Mouse (Mus musculus): Measurements from ENCODE around the gene Clip2. TPM values are rescaled to one million over a fixed set of nuclear protein-coding genes. Genes with fewer than 3 reads are reported as not detected.

The Clip2 gene
- polyA plus RNA-seq, 1 experiment from 2014 or later: 7.4 TPM

DNA sequence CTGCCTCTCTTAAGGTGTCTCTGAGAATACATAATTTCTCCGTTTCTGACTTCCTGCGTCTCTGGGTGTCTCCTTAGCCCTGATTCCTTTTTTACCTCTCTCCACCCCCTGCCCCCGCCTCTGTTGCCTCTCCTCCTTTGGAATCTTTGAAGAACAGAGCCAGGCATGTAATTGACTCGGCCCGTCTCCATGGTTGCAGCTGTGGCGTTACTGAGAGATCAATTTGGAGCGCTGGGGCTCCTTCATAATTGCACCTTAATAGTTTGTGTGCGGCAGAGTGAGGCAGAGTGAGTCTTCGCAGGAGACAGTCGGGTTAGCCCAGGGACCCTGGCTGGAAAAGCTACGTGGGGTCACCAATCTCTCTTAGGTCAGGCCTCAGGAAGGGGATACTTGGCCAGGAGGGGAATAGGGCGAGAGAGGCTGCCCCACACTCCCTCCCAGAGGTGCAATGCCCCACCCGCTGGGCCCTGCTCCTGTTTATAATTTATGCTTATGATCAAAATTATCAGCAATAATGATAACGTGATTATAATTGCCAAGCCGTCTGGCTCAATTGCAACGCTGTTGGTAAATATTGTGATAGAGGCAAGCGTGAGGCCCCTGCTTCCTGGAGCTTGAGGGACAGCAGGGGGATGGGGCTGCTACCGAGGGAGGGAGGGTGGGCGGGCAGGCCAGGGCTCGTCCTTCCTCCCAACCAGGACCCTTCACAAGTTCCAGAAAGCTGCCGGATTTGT is 85.8 kb downstream of the Clip2 start:
- H3K9ac ChIP-seq: no peak overlapping the region
- peak overlapping the region; percentile 26 for H3K4me2 ChIP-seq (replicated peaks)
- H3K9me3 ChIP-seq: no peaks in the 10 kb centered on the region
- peaks cover 18% of the 10 kb centered on the region for H3K4me1 ChIP-seq
- no peak overlapping the region for H3K4me3 ChIP-seq
- WGBS: 13% methylated on average over 21 of the region's 21 CpGs
- no peaks in the 10 kb centered on the region for H3K27me3 ChIP-seq
- ATAC-seq (ENCODE audit: insufficient number of reproducible peaks, insufficient read depth, low FRiP score, low TSS enrichment): 0 out of 2 replicates have a peak, but pooled peaks have one; percentile 29
- H3K27ac ChIP-seq: peak overlapping the region; percentile 47
- H3K36me3 ChIP-seq: no peaks in the 10 kb centered on the region

DNA sequence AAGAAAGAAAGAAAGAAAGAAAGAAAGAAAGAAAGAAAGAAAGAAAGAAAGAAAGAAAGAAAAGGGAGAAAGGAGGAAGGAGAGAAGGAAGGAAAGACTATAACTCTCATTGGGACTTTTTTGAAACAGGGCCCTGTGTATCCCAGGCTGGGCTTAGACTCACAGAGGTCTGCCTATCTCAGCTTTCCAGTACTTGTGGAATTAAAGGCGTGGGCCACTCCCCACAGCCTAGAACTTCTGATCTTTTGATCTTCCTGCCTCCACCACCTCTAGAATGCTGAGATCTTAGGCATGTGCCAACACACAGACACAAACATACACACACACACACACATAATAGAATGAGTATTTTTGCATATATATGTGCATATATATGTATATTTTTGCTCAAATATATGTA is 87.0 kb downstream of the Clip2 start:
- H3K36me3 ChIP-seq: no peaks in the 10 kb centered on the region
- 94% methylated on average over 1 of the region's 1 CpGs for WGBS

DNA sequence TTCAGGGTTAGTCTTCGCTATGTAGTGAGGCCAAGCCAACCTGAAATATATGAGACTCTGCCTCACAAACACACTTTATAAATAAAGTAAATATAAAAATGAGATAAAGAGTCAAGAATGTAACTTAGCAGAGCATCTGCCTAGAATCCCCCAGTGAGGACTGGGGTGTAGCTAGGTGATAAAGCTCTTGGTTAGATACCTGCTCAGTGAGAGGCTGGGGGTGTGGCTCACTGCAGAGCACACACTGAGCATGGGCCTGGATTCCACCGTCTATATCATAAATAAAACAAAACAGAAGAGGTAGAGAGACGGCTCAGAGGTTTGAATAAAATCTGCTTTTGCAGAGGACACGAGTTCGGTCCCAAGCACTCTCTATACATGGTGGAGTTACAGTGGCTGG is 88.0 kb downstream of the Clip2 start:
- Histone ChIP-seq H3K9ac (no peak overlapping the region), H3K36me3 (no peaks in the 10 kb centered on the region), H3K4me1 (peaks cover 18% of the 10 kb centered on the region), H3K27me3 (no peaks in the 10 kb centered on the region), H3K4me2 (replicated peaks) (no peak overlapping the region), H3K4me3 (no peak overlapping the region), H3K9me3 (no peaks in the 10 kb centered on the region), H3K27ac (no peak overlapping the region)
- ATAC-seq (ENCODE audit: insufficient number of reproducible peaks, insufficient read depth, low FRiP score, low TSS enrichment): no peak
- 87% methylated on average over 5 of the region's 5 CpGs for WGBS

More for the DNA sequence above, 87.0 kb downstream of the Clip2 start:
- H3K4me1 ChIP-seq: peaks cover 18% of the 10 kb centered on the region
- no peak overlapping the region for H3K9ac ChIP-seq
- no peaks in the 10 kb centered on the region for H3K9me3 ChIP-seq
- no peak overlapping the region for H3K4me3 ChIP-seq
- no peak overlapping the region for H3K4me2 ChIP-seq (replicated peaks)
- no peak for ATAC-seq (ENCODE audit: insufficient number of reproducible peaks, insufficient read depth, low FRiP score, low TSS enrichment)
- no peaks in the 10 kb centered on the region for H3K27me3 ChIP-seq
- no peak overlapping the region for H3K27ac ChIP-seq

DNA sequence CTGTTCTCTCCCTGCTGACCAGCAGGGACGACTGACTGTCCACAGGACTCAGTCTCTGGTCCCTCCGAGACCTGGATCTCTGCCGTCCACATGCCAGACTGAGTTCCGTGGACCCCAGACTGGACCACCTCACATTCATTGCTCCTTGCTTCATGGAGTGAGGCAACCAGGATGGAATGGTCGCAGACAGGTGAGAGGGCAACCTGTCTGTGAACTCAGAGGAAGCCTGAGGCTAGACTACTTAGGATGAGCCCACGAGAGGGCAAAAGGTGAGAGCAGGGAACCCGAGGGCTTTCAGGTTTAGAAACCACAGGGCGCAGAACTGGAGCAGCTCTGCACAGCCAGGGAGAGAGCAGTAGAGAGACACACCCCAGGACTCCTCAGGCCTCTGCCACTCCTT is 89.5 kb downstream of the Clip2 start:
- H3K36me3 ChIP-seq: no peaks in the 10 kb centered on the region
- no peak overlapping the region for H3K9ac ChIP-seq
- 74% methylated on average over 8 of the region's 8 CpGs for WGBS
- no peak for ATAC-seq (ENCODE audit: insufficient number of reproducible peaks, insufficient read depth, low FRiP score, low TSS enrichment)
- no peak overlapping the region for H3K4me2 ChIP-seq (replicated peaks)
- H3K27me3 ChIP-seq: no peaks in the 10 kb centered on the region
- no peaks in the 10 kb centered on the region for H3K9me3 ChIP-seq
- no peak overlapping the region for H3K27ac ChIP-seq
- peaks cover 15% of the 10 kb centered on the region for H3K4me1 ChIP-seq
- no peak overlapping the region for H3K4me3 ChIP-seq

DNA sequence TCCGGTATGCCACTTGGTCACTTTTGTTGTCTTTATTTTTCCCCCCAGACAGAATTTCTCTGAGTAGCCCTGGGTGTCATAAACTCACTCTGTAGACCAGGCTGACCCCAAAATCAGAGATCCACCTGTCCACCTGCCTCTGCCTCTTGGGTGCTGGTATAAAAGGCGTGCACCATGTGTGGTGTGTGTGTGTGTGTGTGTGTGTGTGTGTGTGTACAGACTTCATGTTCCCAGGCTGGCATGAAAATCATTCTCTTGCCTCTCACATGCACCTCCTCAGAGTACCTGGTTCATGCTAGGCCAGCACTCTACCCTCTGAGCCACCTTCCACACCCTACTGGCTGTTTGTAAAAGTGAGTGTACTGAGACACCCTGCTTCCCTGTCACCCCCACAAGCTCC is 89.9 kb downstream of the Clip2 start:
- no peak overlapping the region for H3K4me3 ChIP-seq
- peaks cover 13% of the 10 kb centered on the region for H3K4me1 ChIP-seq
- H3K9me3 ChIP-seq: no peaks in the 10 kb centered on the region
- H3K4me2 ChIP-seq (replicated peaks): no peak overlapping the region
- 91% methylated on average over 2 of the region's 2 CpGs for WGBS
- H3K9ac ChIP-seq: no peak overlapping the region
- H3K27me3 ChIP-seq: no peaks in the 10 kb centered on the region
- H3K27ac ChIP-seq: no peak overlapping the region
- H3K36me3 ChIP-seq: no peaks in the 10 kb centered on the region
- ATAC-seq (ENCODE audit: insufficient number of reproducible peaks, insufficient read depth, low FRiP score, low TSS enrichment): no peak

DNA sequence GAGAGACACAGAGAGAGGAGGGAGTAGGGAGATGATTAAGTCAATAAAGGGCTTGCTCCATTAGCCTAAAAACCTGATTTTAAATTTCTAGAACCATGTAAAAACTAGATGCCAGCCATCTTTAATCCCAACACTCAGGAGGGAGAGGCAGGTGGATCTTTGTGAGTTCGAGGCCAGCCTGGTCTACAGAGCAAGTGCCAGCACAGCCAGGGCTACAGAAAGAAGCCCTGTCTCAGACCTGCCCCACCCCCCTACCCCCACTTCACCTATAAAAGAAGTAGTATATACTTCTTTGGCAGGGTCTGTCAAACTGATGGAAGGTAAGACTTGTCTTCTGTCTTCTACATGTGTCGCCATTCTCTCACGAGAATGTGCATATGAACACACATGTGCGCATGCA is 91.7 kb downstream of the Clip2 start:
- Histone ChIP-seq H3K27ac (no peak overlapping the region), H3K4me1 (no peaks in the 10 kb centered on the region), H3K36me3 (no peaks in the 10 kb centered on the region), H3K9ac (no peak overlapping the region), H3K4me2 (replicated peaks) (no peak overlapping the region), H3K4me3 (no peak overlapping the region), H3K27me3 (no peaks in the 10 kb centered on the region), H3K9me3 (no peaks in the 10 kb centered on the region)
- WGBS: 91% methylated on average over 4 of the region's 4 CpGs
- no peak for ATAC-seq (ENCODE audit: insufficient number of reproducible peaks, insufficient read depth, low FRiP score, low TSS enrichment)

DNA sequence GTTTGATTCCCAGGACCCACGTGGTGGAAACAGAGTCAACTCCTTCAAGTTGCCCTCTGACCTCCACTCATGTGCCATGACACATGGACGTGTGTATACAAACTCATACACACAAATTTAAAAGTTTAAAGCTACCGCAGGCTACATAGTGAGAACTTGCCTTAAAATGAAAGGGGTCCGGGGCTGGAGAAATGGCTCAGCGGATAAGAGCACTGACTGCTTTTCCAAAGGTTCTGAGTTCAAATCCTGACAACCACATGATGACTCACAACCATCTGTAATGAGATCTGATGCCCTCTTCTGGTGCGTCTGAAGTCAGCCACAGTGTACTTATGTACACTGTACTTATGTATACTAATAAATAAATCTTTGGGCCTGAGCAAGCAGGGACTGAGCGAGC is 93.1 kb downstream of the Clip2 start:
- ATAC-seq (ENCODE audit: insufficient number of reproducible peaks, insufficient read depth, low FRiP score, low TSS enrichment): no peak
- no peak overlapping the region for H3K27ac ChIP-seq
- no peak overlapping the region for H3K4me3 ChIP-seq
- WGBS: 85% methylated on average over 7 of the region's 7 CpGs
- H3K36me3 ChIP-seq: no peaks in the 10 kb centered on the region
- no peaks in the 10 kb centered on the region for H3K27me3 ChIP-seq
- H3K4me1 ChIP-seq: peaks cover 14% of the 10 kb centered on the region
- H3K4me2 ChIP-seq (replicated peaks): no peak overlapping the region
- no peak overlapping the region for H3K9ac ChIP-seq
- H3K9me3 ChIP-seq: no peaks in the 10 kb centered on the region

DNA sequence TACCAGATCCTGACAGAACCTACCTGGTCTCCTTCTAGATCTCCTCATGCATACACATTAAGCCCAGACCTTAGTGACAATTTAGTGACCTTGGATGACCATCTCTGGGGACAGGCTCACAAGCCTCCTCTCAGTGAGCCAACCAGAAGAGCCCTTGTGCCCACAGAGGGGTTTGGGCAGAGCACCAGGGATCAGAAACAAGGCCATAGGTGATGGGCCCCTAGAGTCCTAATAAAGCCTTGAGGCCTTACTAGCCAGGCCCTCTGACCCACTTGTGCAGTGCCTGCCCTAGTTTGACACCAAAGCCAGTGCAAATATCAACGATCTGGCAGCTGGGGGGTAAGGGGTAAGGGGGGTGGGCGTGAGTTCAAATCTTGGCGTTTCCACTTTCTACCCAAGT is 93.8 kb downstream of the Clip2 start:
- ATAC-seq (ENCODE audit: insufficient number of reproducible peaks, insufficient read depth, low FRiP score, low TSS enrichment): no peak
- Histone ChIP-seq H3K9me3 (no peaks in the 10 kb centered on the region), H3K4me1 (peaks cover 17% of the 10 kb centered on the region), H3K9ac (no peak overlapping the region), H3K36me3 (peaks cover under 1% of the 10 kb centered on the region; the same call in 1 of the 2 replicates), H3K27ac (no peak overlapping the region), H3K4me3 (no peak overlapping the region), H3K27me3 (no peaks in the 10 kb centered on the region), H3K4me2 (replicated peaks) (no peak overlapping the region)
- 89% methylated on average over 3 of the region's 3 CpGs for WGBS

DNA sequence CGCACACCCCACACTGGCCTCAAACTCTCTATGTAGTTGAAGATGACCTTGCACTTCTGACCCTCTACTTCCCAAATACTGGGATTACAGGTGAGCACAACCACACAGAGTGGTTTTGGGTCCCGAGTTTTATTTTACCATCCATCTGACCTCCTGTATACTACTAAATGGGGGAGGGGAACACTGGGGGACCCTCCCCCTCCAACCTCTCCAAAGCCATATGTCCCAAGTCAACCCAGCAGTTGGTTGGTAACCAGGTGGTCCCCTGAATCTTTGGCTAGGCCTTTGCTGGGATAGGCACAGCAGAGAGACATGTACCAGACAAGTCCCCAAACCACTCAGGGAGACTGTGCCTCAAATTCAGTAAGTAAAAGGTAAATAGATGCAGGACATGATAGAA is 94.9 kb downstream of the Clip2 start:
- Histone ChIP-seq H3K9me3 (no peaks in the 10 kb centered on the region), H3K27me3 (no peaks in the 10 kb centered on the region), H3K4me2 (replicated peaks) (no peak overlapping the region), H3K4me3 (peak overlapping the region; percentile 89; the same call in 1 of the 2 replicates), H3K4me1 (peaks cover 17% of the 10 kb centered on the region), H3K27ac (no peak overlapping the region), H3K9ac (no peak overlapping the region), H3K36me3 (peaks cover 9% of the 10 kb centered on the region)
- WGBS: 100% methylated on average over 2 of the region's 2 CpGs
- ATAC-seq (ENCODE audit: insufficient number of reproducible peaks, insufficient read depth, low FRiP score, low TSS enrichment): no peak

DNA sequence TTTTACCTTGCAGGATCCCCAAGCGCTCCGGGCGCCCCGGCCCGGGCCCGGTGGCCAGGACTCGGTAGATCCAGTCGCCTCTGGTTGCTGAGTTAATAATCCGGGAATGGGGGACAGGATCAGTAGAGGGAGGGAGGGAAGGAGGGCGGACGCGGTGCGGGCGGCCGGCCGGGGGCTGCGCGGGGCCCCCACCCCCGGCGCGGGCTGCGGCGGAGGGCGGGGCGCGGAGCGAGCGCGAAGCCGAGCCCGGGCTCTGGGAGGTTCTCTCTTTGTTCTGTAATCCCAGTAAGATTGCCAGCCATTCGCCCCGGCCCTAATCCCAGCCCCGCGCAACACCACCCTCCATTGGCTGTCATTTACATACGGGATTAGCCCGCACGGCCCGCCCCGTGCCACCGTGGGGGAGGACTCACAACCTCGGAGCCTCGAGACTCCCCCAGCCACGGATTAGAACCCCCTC is 95.7 kb downstream of the Clip2 start, which contains the start of gene Gtf2ird1:
Gene Gtf2ird1, minus strand, starts transcription at position 214 of the 460 bp plus-strand sequence.
- 1% methylated on average over 39 of the region's 44 CpGs for WGBS
- Histone ChIP-seq H3K4me1 (peaks cover 17% of the 10 kb centered on the region), H3K27ac (peak within 1 kb of the TSS; percentile 93), H3K4me3 (peak within 1 kb of the TSS; percentile 89), H3K4me2 (replicated peaks) (peak within 1 kb of the TSS; percentile 93), H3K9me3 (0 out of 2 replicates have a peak, but pooled peaks cover 3% of the 10 kb centered on the region), H3K9ac (peak within 1 kb of the TSS; percentile 85), H3K36me3 (peaks cover 18% of the 10 kb centered on the region), H3K27me3 (no peaks in the 10 kb centered on the region)
- ATAC-seq (ENCODE audit: insufficient number of reproducible peaks, insufficient read depth, low FRiP score, low TSS enrichment): peak; percentile 85

DNA sequence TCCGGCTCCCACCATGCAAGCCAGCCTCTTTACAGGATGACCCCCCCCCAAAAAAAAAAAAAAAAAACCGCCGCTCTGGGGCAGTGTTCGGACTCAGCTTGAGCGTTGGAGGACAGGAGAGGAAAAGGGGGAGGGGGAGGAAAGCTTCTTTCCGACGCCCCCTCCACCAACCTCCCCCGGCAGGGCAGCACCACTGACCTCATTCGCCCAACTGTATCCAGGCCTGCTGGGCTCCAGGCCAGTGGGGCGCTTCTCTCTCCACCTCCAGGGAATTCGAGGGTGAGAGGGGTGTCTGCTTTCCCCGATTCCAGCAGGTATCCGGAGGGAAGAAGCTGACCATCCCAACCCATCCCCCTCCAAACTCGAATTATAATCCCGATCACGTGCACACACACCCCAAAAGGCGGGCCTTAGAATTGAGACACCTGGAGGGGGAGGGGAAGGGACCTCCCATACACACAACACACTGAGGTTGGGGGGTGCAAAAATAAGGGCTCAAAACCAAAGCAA is 96.3 kb downstream of the Clip2 start:
- Histone ChIP-seq H3K4me3 (peak overlapping the region; percentile 89), H3K4me1 (peaks cover 17% of the 10 kb centered on the region), H3K27ac (peak overlapping the region; percentile 93), H3K9me3 (0 out of 2 replicates have a peak, but pooled peaks cover 3% of the 10 kb centered on the region), H3K36me3 (peaks cover 21% of the 10 kb centered on the region), H3K9ac (peak overlapping the region; percentile 85), H3K27me3 (no peaks in the 10 kb centered on the region), H3K4me2 (replicated peaks) (peak overlapping the region; percentile 93)
- 0% methylated on average over 17 of the region's 17 CpGs for WGBS
- peak; percentile 44 for ATAC-seq (ENCODE audit: insufficient number of reproducible peaks, insufficient read depth, low FRiP score, low TSS enrichment)

All from embryonic facial prominence, embryonic 12.5 days (tissue).